8 mouse cellular contexts compared by ENCODE assay signal in the genomic region with DNA sequence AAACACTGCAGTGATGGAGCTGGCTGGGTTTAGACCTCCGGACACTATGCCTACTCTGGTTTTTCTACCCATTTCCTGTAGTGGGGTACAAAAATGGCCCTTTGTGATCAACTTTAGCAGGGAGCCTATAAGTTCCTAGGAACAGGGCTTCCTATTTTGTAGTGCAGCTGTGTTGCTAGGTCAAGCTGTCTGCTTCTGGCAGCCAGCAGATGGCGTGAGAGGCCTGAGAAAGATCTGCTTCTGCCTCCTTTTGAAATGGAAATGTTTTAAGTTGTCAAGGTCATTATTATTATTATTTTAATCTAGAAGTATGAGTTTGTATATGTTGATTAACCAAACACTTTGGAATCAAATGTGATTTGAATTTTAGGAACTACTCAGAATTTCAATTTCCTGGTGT. TPM values are rescaled to one million over a fixed set of nuclear protein-coding genes. Genes with fewer than 3 reads are reported as not detected.
DNase-seq lines count a peak whose midpoint lies in the region; ATAC-seq and TF ChIP-seq lines count a peak whose summit lies in the region.

No protein-coding gene starts in this region.

- no peak overlapping the region for H3K4me3 ChIP-seq in forebrain, postnatal 0 days (ENCODE audit: low read depth, low read length)
- H3K4me3 ChIP-seq in forebrain, embryonic 12.5 days (replicated peaks), result no peak overlapping the region
- no peak overlapping the region for H3K4me3 ChIP-seq in limb, embryonic 11.5 days (ENCODE audit: low read depth, low read length)
- H3K4me3 ChIP-seq in limb, embryonic 10.5 days, result no peak overlapping the region

- no peak overlapping the region for H3K4me2 ChIP-seq in forebrain, postnatal 0 days (ENCODE audit: low read depth)
- H3K4me2 ChIP-seq in forebrain, embryonic 12.5 days, result no peak overlapping the region
- H3K4me2 ChIP-seq in limb, embryonic 11.5 days (ENCODE audit: low read depth, severe bottlenecking), result no peak overlapping the region

- DNase-seq in forebrain, postnatal 0 days, result peak; percentile 30
- DNase-seq in limb, embryonic 11.5 days (ENCODE audit: low spot score), result peak; percentile 23
- DNase-seq in limb, embryonic 10.5 days (ENCODE audit: low spot score), result no peak
- DNase-seq in R1 (ENCODE audit: low read depth, low spot score), result peak; percentile 49
- peak; percentile 72 for DNase-seq in naive thymus-derived CD4-positive, alpha-beta T cell, adult 2 months (ENCODE audit: low read depth)
- DNase-seq in Muller cell, postnatal 12 days (ENCODE audit: inconsistent ontology term), result no peak

- no peak overlapping the region for H3K27ac ChIP-seq in forebrain, postnatal 0 days (ENCODE audit: low read depth, low read length)
- H3K27ac ChIP-seq in forebrain, embryonic 12.5 days, result no peak overlapping the region
- no peak overlapping the region for H3K27ac ChIP-seq in limb, embryonic 11.5 days (replicated peaks; ENCODE audit: low read depth, low read length)
- H3K27ac ChIP-seq in limb, embryonic 10.5 days, result no peak overlapping the region

- peak; percentile 50 for TF ChIP-seq CTCF in forebrain, postnatal 0 days (IDR thresholded peaks at IDR 0.05; ENCODE audit: low read depth)

- no peaks in the 10 kb centered on the region for H3K9me3 ChIP-seq in forebrain, postnatal 0 days (ENCODE audit: low read length)
- H3K9me3 ChIP-seq in forebrain, embryonic 12.5 days, result no peaks in the 10 kb centered on the region
- H3K9me3 ChIP-seq in limb, embryonic 11.5 days (ENCODE audit: control insufficient read depth, low read length), result no peaks in the 10 kb centered on the region
- H3K9me3 ChIP-seq in limb, embryonic 10.5 days (replicated peaks), result no peaks in the 10 kb centered on the region

- WGBS in forebrain, postnatal 0 days, result 48% methylated on average over 2 of the region's 2 CpGs
- WGBS in forebrain, embryonic 12.5 days, result 54% methylated on average over 2 of the region's 2 CpGs
- 64% methylated on average over 2 of the region's 2 CpGs for WGBS in limb, embryonic 11.5 days
- 55% methylated on average over 2 of the region's 2 CpGs for WGBS in limb, embryonic 10.5 days

- H3K27me3 ChIP-seq in forebrain, postnatal 0 days (ENCODE audit: insufficient read depth, low read length), result no peaks in the 10 kb centered on the region
- H3K27me3 ChIP-seq in forebrain, embryonic 12.5 days, result no peaks in the 10 kb centered on the region
- no peaks in the 10 kb centered on the region for H3K27me3 ChIP-seq in limb, embryonic 11.5 days (ENCODE audit: control insufficient read depth, insufficient read depth, low read length)
- no peaks in the 10 kb centered on the region for H3K27me3 ChIP-seq in limb, embryonic 10.5 days (ENCODE audit: low read depth, poor library complexity, severe bottlenecking)

- no peaks in the 10 kb centered on the region for H3K4me1 ChIP-seq in forebrain, postnatal 0 days (ENCODE audit: insufficient read depth)
- H3K4me1 ChIP-seq in forebrain, embryonic 12.5 days, result no peaks in the 10 kb centered on the region
- H3K4me1 ChIP-seq in limb, embryonic 11.5 days (ENCODE audit: control insufficient read depth, insufficient read depth, low read length), result no peaks in the 10 kb centered on the region
- no peaks in the 10 kb centered on the region for H3K4me1 ChIP-seq in limb, embryonic 10.5 days

- H3K9ac ChIP-seq in forebrain, postnatal 0 days, result no peak overlapping the region
- no peak overlapping the region for H3K9ac ChIP-seq in forebrain, embryonic 12.5 days
- H3K9ac ChIP-seq in limb, embryonic 11.5 days (ENCODE audit: low read length), result no peak overlapping the region

- ATAC-seq in forebrain, postnatal 0 days, result no peak
- ATAC-seq in forebrain, embryonic 12.5 days (ENCODE audit: low FRiP score), result no peak
- ATAC-seq in limb, embryonic 11.5 days (ENCODE audit: insufficient number of reproducible peaks, low FRiP score, low TSS enrichment, low read depth), result no peak
- peak; percentile 38 for ATAC-seq in inflammation-experienced regulatory T-cells, adult 6 months

- H3K36me3 ChIP-seq in forebrain, postnatal 0 days (ENCODE audit: insufficient read depth), result no peaks in the 10 kb centered on the region
- peaks cover 7% of the 10 kb centered on the region; the same call in 1 of the 2 replicates for H3K36me3 ChIP-seq in forebrain, embryonic 12.5 days (replicated peaks)
- H3K36me3 ChIP-seq in limb, embryonic 11.5 days (ENCODE audit: control insufficient read depth, insufficient read depth, low read length), result no peaks in the 10 kb centered on the region
- peaks cover 48% of the 10 kb centered on the region for H3K36me3 ChIP-seq in limb, embryonic 10.5 days

RNA-seq across cellular contexts. Expression of gene Otud5, which starts 13.4 kb away (rescaled TPM):
- 73.7 and 76.8 TPM in 2 replicates for total RNA-seq in forebrain, postnatal 0 days (2014; rRNA removed)
- polyA plus RNA-seq in forebrain, postnatal 0 days (2015; fragmentation: Nextera tagmentation; extraction: Ambion mirVana), result 39.6 and 40.3 TPM in 2 replicates
- polyA plus RNA-seq in forebrain, embryonic 12.5 days (2016; fragmentation: Nextera tagmentation; extraction: Ambion mirVana), result 60.8 and 63.0 TPM in 2 replicates
- 34.5 and 34.7 TPM in 2 replicates for polyA plus RNA-seq in limb, embryonic 11.5 days (2014; fragmentation: Nextera tagmentation; extraction: Ambion mirVana)
- 41.4 and 47.5 TPM in 2 replicates for polyA plus RNA-seq in limb, embryonic 10.5 days (2016; fragmentation: Nextera tagmentation; extraction: Ambion mirVana)
- polyA plus RNA-seq in inflammation-experienced regulatory T-cells, adult 6 months (2017; shearing (Covaris generic)), result 10 to 100 TPM; 18.2 to 34.2 (median 24.7) TPM

RNA-seq across cellular contexts. Expression of gene Pim2, which starts 23.5 kb away (rescaled TPM):
- total RNA-seq in forebrain, postnatal 0 days (2014; rRNA removed), result 12.2 and 13.4 TPM in 2 replicates
- polyA plus RNA-seq in forebrain, postnatal 0 days (2015; fragmentation: Nextera tagmentation; extraction: Ambion mirVana), result 20.3 and 21.8 TPM in 2 replicates
- polyA plus RNA-seq in forebrain, embryonic 12.5 days (2016; fragmentation: Nextera tagmentation; extraction: Ambion mirVana), result 10.4 and 13.2 TPM in 2 replicates
- polyA plus RNA-seq in limb, embryonic 11.5 days (2014; fragmentation: Nextera tagmentation; extraction: Ambion mirVana), result 5.2 and 5.4 TPM in 2 replicates
- polyA plus RNA-seq in limb, embryonic 10.5 days (2016; fragmentation: Nextera tagmentation; extraction: Ambion mirVana), result 6.2 TPM in 2 replicates
- polyA plus RNA-seq in inflammation-experienced regulatory T-cells, adult 6 months (2017; shearing (Covaris generic)), result 10 to 100 TPM; 29.8 to 42.0 (median 39.9) TPM

RNA-seq across cellular contexts. Expression of gene Slc35a2, which starts 29.2 kb away (rescaled TPM):
- 36.3 and 39.1 TPM in 2 replicates for total RNA-seq in forebrain, postnatal 0 days (2014; rRNA removed)
- 34.5 and 40.6 TPM in 2 replicates for polyA plus RNA-seq in forebrain, postnatal 0 days (2015; fragmentation: Nextera tagmentation; extraction: Ambion mirVana)
- 30.4 and 31.8 TPM in 2 replicates for polyA plus RNA-seq in forebrain, embryonic 12.5 days (2016; fragmentation: Nextera tagmentation; extraction: Ambion mirVana)
- polyA plus RNA-seq in limb, embryonic 11.5 days (2014; fragmentation: Nextera tagmentation; extraction: Ambion mirVana), result 9.4 and 11.4 TPM in 2 replicates
- 23.3 and 24.0 TPM in 2 replicates for polyA plus RNA-seq in limb, embryonic 10.5 days (2016; fragmentation: Nextera tagmentation; extraction: Ambion mirVana)
- 10 to 100 TPM; 18.6 to 23.6 (median 18.7) TPM for polyA plus RNA-seq in inflammation-experienced regulatory T-cells, adult 6 months (2017; shearing (Covaris generic))

RNA-seq across cellular contexts. Expression of gene Kcnd1, which starts 32.5 kb away (rescaled TPM):
- 2.2 and 2.6 TPM in 2 replicates for total RNA-seq in forebrain, postnatal 0 days (2014; rRNA removed)
- polyA plus RNA-seq in forebrain, postnatal 0 days (2015; fragmentation: Nextera tagmentation; extraction: Ambion mirVana), result 4.1 and 4.8 TPM in 2 replicates
- 0.95 and 1.5 TPM in 2 replicates for polyA plus RNA-seq in forebrain, embryonic 12.5 days (2016; fragmentation: Nextera tagmentation; extraction: Ambion mirVana)
- 0.97 and 1.5 TPM in 2 replicates for polyA plus RNA-seq in limb, embryonic 11.5 days (2014; fragmentation: Nextera tagmentation; extraction: Ambion mirVana)
- 0.85 and 1.2 TPM in 2 replicates for polyA plus RNA-seq in limb, embryonic 10.5 days (2016; fragmentation: Nextera tagmentation; extraction: Ambion mirVana)
- polyA plus RNA-seq in inflammation-experienced regulatory T-cells, adult 6 months (2017; shearing (Covaris generic)), result 1 to 10 TPM in 1 of 3 experiments, under 1 TPM in 2; 0.43 to 1.1 (median 0.50) TPM

RNA-seq across cellular contexts. Expression of gene Pqbp1, which starts 44.5 kb away (rescaled TPM):
- total RNA-seq in forebrain, postnatal 0 days (2014; rRNA removed), result 125 and 143 TPM in 2 replicates
- 226 and 229 TPM in 2 replicates for polyA plus RNA-seq in forebrain, postnatal 0 days (2015; fragmentation: Nextera tagmentation; extraction: Ambion mirVana)
- polyA plus RNA-seq in forebrain, embryonic 12.5 days (2016; fragmentation: Nextera tagmentation; extraction: Ambion mirVana), result 169 and 181 TPM in 2 replicates
- polyA plus RNA-seq in limb, embryonic 11.5 days (2014; fragmentation: Nextera tagmentation; extraction: Ambion mirVana), result 137 and 151 TPM in 2 replicates
- polyA plus RNA-seq in limb, embryonic 10.5 days (2016; fragmentation: Nextera tagmentation; extraction: Ambion mirVana), result 131 and 140 TPM in 2 replicates
- 100 to 1,000 TPM in 1 of 3 experiments, 10 to 100 TPM in 2; 91.7 to 116 (median 99.0) TPM for polyA plus RNA-seq in inflammation-experienced regulatory T-cells, adult 6 months (2017; shearing (Covaris generic))

Comparison
In these comparisons a context has a peak if more than half of its experiments do, and no peak if none do; other contexts are left out.
1. DNase-seq: peak in forebrain, postnatal 0 days (single experiment), limb, embryonic 11.5 days (single experiment), R1 (single experiment) and naive thymus-derived CD4-positive, alpha-beta T cell, adult 2 months (single experiment); none in limb, embryonic 10.5 days (single experiment) and Muller cell, postnatal 12 days (single experiment).